In the genomic region with DNA sequence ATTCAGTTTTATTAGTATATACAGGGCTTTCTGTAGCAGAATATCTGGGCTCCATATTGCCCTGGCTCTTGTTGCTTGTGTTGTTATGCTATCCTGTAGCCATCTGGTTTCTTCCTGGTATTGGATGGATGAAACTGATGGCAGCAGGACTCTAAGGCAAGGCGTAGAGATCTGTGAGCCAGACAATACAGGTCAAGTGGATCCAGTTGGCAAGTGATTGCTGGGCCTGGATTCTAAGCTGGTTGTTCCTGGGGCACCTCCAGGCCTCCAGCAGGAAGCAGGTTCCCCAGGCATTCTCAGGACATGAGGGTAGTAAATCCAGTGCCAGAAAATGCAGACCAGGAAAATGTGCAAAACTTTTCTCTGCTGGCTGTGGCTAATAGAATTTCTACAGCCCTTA, we compare ENCODE assay signal across 32 mouse cellular contexts.
A peak's percentile ranks its signal among the peaks of the same experiment; 100 is the strongest.
DNase-seq lines count a peak whose midpoint lies in the region; ATAC-seq and TF ChIP-seq lines count a peak whose summit lies in the region.
"Had no signal": no experiment of that assay in that cellular context is flagged by ENCODE, and none has a peak within 500 bp of the region (broad histone marks: within the 10 kb centered on the region; RNA-seq: fewer than 3 reads in every experiment).

No protein-coding gene starts in this region.

- no peaks in the 10 kb centered on the region for H3K4me1 ChIP-seq in forebrain, postnatal 0 days (ENCODE audit: insufficient read depth)
- no peaks in the 10 kb centered on the region for H3K4me1 ChIP-seq in forebrain, embryonic 15.5 days
- no peaks in the 10 kb centered on the region for H3K4me1 ChIP-seq in hindbrain, embryonic 14.5 days (replicated peaks; ENCODE audit: control insufficient read depth, insufficient read depth, low read length)
- no peaks in the 10 kb centered on the region for H3K4me1 ChIP-seq in hindbrain, embryonic 16.5 days (ENCODE audit: control insufficient read depth, insufficient read depth, low read depth, low read length)
- H3K4me1 ChIP-seq: hindbrain, embryonic 13.5 days; kidney, embryonic 15.5 days; limb, embryonic 12.5 days; liver, embryonic 15.5 days; neural tube, embryonic 12.5 days had no signal

- TF ChIP-seq CTCF in forebrain, postnatal 0 days (IDR thresholded peaks at IDR 0.05; ENCODE audit: low read depth): no peak

- no peak for ATAC-seq in forebrain, postnatal 0 days
- no peak for ATAC-seq in forebrain, embryonic 15.5 days (replicated peaks)
- no peak for ATAC-seq in hindbrain, embryonic 14.5 days (ENCODE audit: low FRiP score)
- ATAC-seq in hindbrain, embryonic 16.5 days: no peak
- ATAC-seq: activated CD4-positive, CD25-positive, alpha-beta regulatory T cell, adult 4 months had no signal

- H3K9me3 ChIP-seq in forebrain, postnatal 0 days (ENCODE audit: low read length): no peaks in the 10 kb centered on the region
- no peaks in the 10 kb centered on the region for H3K9me3 ChIP-seq in forebrain, embryonic 15.5 days
- no peaks in the 10 kb centered on the region for H3K9me3 ChIP-seq in hindbrain, embryonic 14.5 days (ENCODE audit: control insufficient read depth, low read length)
- H3K9me3 ChIP-seq in hindbrain, embryonic 16.5 days (ENCODE audit: control insufficient read depth, low read length): no peaks in the 10 kb centered on the region
- H3K9me3 ChIP-seq: hindbrain, embryonic 13.5 days; kidney, embryonic 15.5 days; limb, embryonic 12.5 days; liver, embryonic 15.5 days; neural tube, embryonic 12.5 days had no signal

- peak; percentile 1 for DNase-seq in forebrain, postnatal 0 days
- DNase-seq in brain, adult 2 months (ENCODE audit: low read depth, low spot score): peak; percentile 81
- DNase-seq in cerebellum, adult 18-20 months: peak; percentile 44 to 55
- DNase-seq in cerebellum, postnatal 10 days: peak; percentile 79 to 86
- no peak for DNase-seq in hindbrain, embryonic 14.5 days (ENCODE audit: low spot score)
- DNase-seq in heart, postnatal 36 days: no peak
- DNase-seq: adrenal gland, postnatal 10 days; gastrocnemius, postnatal 36 days; heart, adult 18-20 months; heart, postnatal 4 days; kidney, adult 18-20 months; kidney, postnatal 25 days; lung, embryonic 14.5 days; lung, postnatal 14 days; right cerebral cortex, adult 18-20 months; spleen, adult 18-20 months; thymus, adult 2 months; thymus, postnatal 4 days had no signal

- no peaks in the 10 kb centered on the region for H3K27me3 ChIP-seq in forebrain, postnatal 0 days (ENCODE audit: insufficient read depth, low read length)
- no peaks in the 10 kb centered on the region for H3K27me3 ChIP-seq in forebrain, embryonic 15.5 days
- H3K27me3 ChIP-seq in hindbrain, embryonic 14.5 days (ENCODE audit: control insufficient read depth, insufficient read depth, low read length): no peaks in the 10 kb centered on the region
- H3K27me3 ChIP-seq in hindbrain, embryonic 16.5 days (replicated peaks; ENCODE audit: control insufficient read depth, insufficient read depth, low read length): no peaks in the 10 kb centered on the region
- H3K27me3 ChIP-seq: CH12.LX; hindbrain, embryonic 13.5 days; kidney, embryonic 15.5 days; limb, embryonic 12.5 days; liver, embryonic 15.5 days; neural tube, embryonic 12.5 days had no signal

- 59% methylated on average over 1 of the region's 1 CpGs for WGBS in forebrain, postnatal 0 days
- 58% methylated on average over 1 of the region's 1 CpGs for WGBS in forebrain, embryonic 15.5 days
- 100% methylated on average over 1 of the region's 1 CpGs for WGBS in hindbrain, embryonic 14.5 days
- WGBS in hindbrain, embryonic 16.5 days: 82% methylated on average over 1 of the region's 1 CpGs

- no peak overlapping the region for H3K27ac ChIP-seq in forebrain, postnatal 0 days (ENCODE audit: low read depth, low read length)
- H3K27ac ChIP-seq in forebrain, embryonic 15.5 days (replicated peaks): no peak overlapping the region
- H3K27ac ChIP-seq in hindbrain, embryonic 14.5 days: no peak overlapping the region
- H3K27ac ChIP-seq in hindbrain, embryonic 16.5 days (ENCODE audit: low read depth, low read length): no peak overlapping the region
- H3K27ac ChIP-seq: hindbrain, embryonic 13.5 days; kidney, embryonic 15.5 days; layer of hippocampus, adult 2 months; limb, embryonic 12.5 days; liver, embryonic 15.5 days; neural tube, embryonic 12.5 days had no signal

- intact Hi-C loops in heart, postnatal 36 days (cut with DNase I): no loop called here

- H3K9ac ChIP-seq in forebrain, postnatal 0 days: no peak overlapping the region
- H3K9ac ChIP-seq in forebrain, embryonic 15.5 days (replicated peaks): no peak overlapping the region
- no peak overlapping the region for H3K9ac ChIP-seq in hindbrain, embryonic 14.5 days
- H3K9ac ChIP-seq in hindbrain, embryonic 16.5 days (ENCODE audit: low read depth, low read length): no peak overlapping the region
- H3K9ac ChIP-seq: hindbrain, embryonic 13.5 days; kidney, embryonic 15.5 days; limb, embryonic 12.5 days; liver, embryonic 15.5 days; lung, embryonic 14.5 days; neural tube, embryonic 12.5 days had no signal

- no peaks in the 10 kb centered on the region for H3K36me3 ChIP-seq in forebrain, postnatal 0 days (ENCODE audit: insufficient read depth)
- no peaks in the 10 kb centered on the region for H3K36me3 ChIP-seq in forebrain, embryonic 15.5 days
- H3K36me3 ChIP-seq in hindbrain, embryonic 14.5 days (replicated peaks; ENCODE audit: control insufficient read depth, insufficient read depth): no peaks in the 10 kb centered on the region
- H3K36me3 ChIP-seq in hindbrain, embryonic 16.5 days (ENCODE audit: control insufficient read depth, insufficient read depth, low read length): no peaks in the 10 kb centered on the region
- H3K36me3 ChIP-seq: hindbrain, embryonic 13.5 days; kidney, embryonic 15.5 days; limb, embryonic 12.5 days; liver, embryonic 15.5 days; neural tube, embryonic 12.5 days had no signal

- H3K4me3 ChIP-seq in forebrain, postnatal 0 days (ENCODE audit: low read depth, low read length): no peak overlapping the region
- no peak overlapping the region for H3K4me3 ChIP-seq in forebrain, embryonic 15.5 days
- H3K4me3 ChIP-seq in hindbrain, embryonic 14.5 days (replicated peaks; ENCODE audit: low read length): no peak overlapping the region
- H3K4me3 ChIP-seq in hindbrain, embryonic 16.5 days (ENCODE audit: low read length): no peak overlapping the region
- H3K4me3 ChIP-seq: erythroblast, embryonic 14.5 days; hindbrain, embryonic 13.5 days; kidney, embryonic 15.5 days; layer of hippocampus, adult 2 months; limb, embryonic 12.5 days; liver, embryonic 15.5 days; myocyte; neural tube, embryonic 12.5 days had no signal

- no peak overlapping the region for H3K4me2 ChIP-seq in forebrain, postnatal 0 days (ENCODE audit: low read depth)
- H3K4me2 ChIP-seq in forebrain, embryonic 15.5 days (replicated peaks): no peak overlapping the region
- no peak overlapping the region for H3K4me2 ChIP-seq in hindbrain, embryonic 14.5 days (replicated peaks)
- H3K4me2 ChIP-seq in hindbrain, embryonic 16.5 days (ENCODE audit: low read length): no peak overlapping the region
- H3K4me2 ChIP-seq: heart, embryonic 11.5 days; hindbrain, embryonic 13.5 days; kidney, embryonic 15.5 days; limb, embryonic 12.5 days; liver, embryonic 15.5 days; lung, embryonic 14.5 days; midbrain, embryonic 11.5 days; neural tube, embryonic 12.5 days had no signal

Comparison
In these comparisons a context has a peak if more than half of its experiments do, and no peak if none do; other contexts are left out.
1. DNase-seq: peak in forebrain, postnatal 0 days (single experiment), brain, adult 2 months (single experiment), cerebellum, adult 18-20 months (2 of 2) and cerebellum, postnatal 10 days (2 of 2); none in hindbrain, embryonic 14.5 days (single experiment) and heart, postnatal 36 days (0 of 2).